Mouse (Mus musculus): ENCODE measurements around the gene Mepce. TPM values are rescaled to one million over a fixed set of nuclear protein-coding genes. Genes with fewer than 3 reads are reported as not detected.
"Not testable (repeated sequence)": the region's sequence is repeated elsewhere in the genome, so short reads cannot be mapped to it uniquely, and the experiment has no call there.

Mepce gene
- polyA plus RNA-seq, 1 experiment from 2014 or later: 17.0 TPM

GRCm38 (mm10) chr5:137756882-137757661 is 30.4 kb downstream of the Mepce start:
- 0 out of 2 replicates have a peak, but pooled peaks cover 6% of the 10 kb centered on the region for H3K36me3 ChIP-seq (ENCODE audit: control insufficient read depth, insufficient read depth, low read length)
- H3K9me3 ChIP-seq (ENCODE audit: control insufficient read depth, low read length): no peaks in the 10 kb centered on the region
- WGBS: 43% methylated on average over 10 of the region's 10 CpGs
- no peak overlapping the region for H3K9ac ChIP-seq (replicated peaks; ENCODE audit: low read depth, low read length)
- peaks cover 6% of the 10 kb centered on the region; the same call in 1 of the 2 replicates for H3K4me1 ChIP-seq (ENCODE audit: control insufficient read depth, insufficient read depth, low read length)
- no peak overlapping the region for H3K4me3 ChIP-seq (ENCODE audit: low read depth, low read length)
- H3K27ac ChIP-seq (ENCODE audit: low read depth, low read length): peak overlapping the region; percentile 23
- H3K27me3 ChIP-seq (ENCODE audit: control insufficient read depth, insufficient read depth, low read length): no peaks in the 10 kb centered on the region
- H3K4me2 ChIP-seq (ENCODE audit: low read depth, low read length): no peak overlapping the region
- peak; percentile 55 for ATAC-seq (ENCODE audit: low read depth)

GRCm38 (mm10) chr5:137756106-137756505 is 31.3 kb downstream of the Mepce start:
- no peaks in the 10 kb centered on the region for H3K9me3 ChIP-seq (ENCODE audit: control insufficient read depth, low read length)
- H3K27me3 ChIP-seq (ENCODE audit: control insufficient read depth, insufficient read depth, low read length): no peaks in the 10 kb centered on the region
- H3K9ac ChIP-seq (replicated peaks; ENCODE audit: low read depth, low read length): no peak overlapping the region
- 89% methylated on average over 3 of the region's 3 CpGs for WGBS
- H3K27ac ChIP-seq (ENCODE audit: low read depth, low read length): no peak overlapping the region
- H3K36me3 ChIP-seq (ENCODE audit: control insufficient read depth, insufficient read depth, low read length): 0 out of 2 replicates have a peak, but pooled peaks cover 6% of the 10 kb centered on the region
- no peak overlapping the region for H3K4me2 ChIP-seq (ENCODE audit: low read depth, low read length)
- no peak overlapping the region for H3K4me3 ChIP-seq (ENCODE audit: low read depth, low read length)
- H3K4me1 ChIP-seq (ENCODE audit: control insufficient read depth, insufficient read depth, low read length): peaks cover 6% of the 10 kb centered on the region; the same call in 1 of the 2 replicates
- no peak for ATAC-seq (ENCODE audit: low read depth)

GRCm38 (mm10) chr5:137755425-137755824 is 32.0 kb downstream of the Mepce start:
- WGBS: 67% methylated on average over 5 of the region's 5 CpGs
- Histone ChIP-seq H3K27ac (ENCODE audit: low read depth, low read length) (no peak overlapping the region), H3K36me3 (ENCODE audit: control insufficient read depth, insufficient read depth, low read length) (0 out of 2 replicates have a peak, but pooled peaks cover 6% of the 10 kb centered on the region), H3K4me2 (ENCODE audit: low read depth, low read length) (no peak overlapping the region), H3K4me3 (ENCODE audit: low read depth, low read length) (no peak overlapping the region), H3K9ac (replicated peaks; ENCODE audit: low read depth, low read length) (no peak overlapping the region), H3K9me3 (ENCODE audit: control insufficient read depth, low read length) (no peaks in the 10 kb centered on the region), H3K4me1 (ENCODE audit: control insufficient read depth, insufficient read depth, low read length) (peaks cover 6% of the 10 kb centered on the region; the same call in 1 of the 2 replicates), H3K27me3 (ENCODE audit: control insufficient read depth, insufficient read depth, low read length) (no peaks in the 10 kb centered on the region)
- no peak for ATAC-seq (ENCODE audit: low read depth)

GRCm38 (mm10) chr5:137753111-137753832 is 34.2 kb downstream of the Mepce start:
- 86% methylated on average over 13 of the region's 13 CpGs for WGBS

GRCm38 (mm10) chr5:137751988-137752387 is 35.5 kb downstream of the Mepce start:
- no peak for ATAC-seq (ENCODE audit: low read depth)
- Histone ChIP-seq H3K4me1 (ENCODE audit: control insufficient read depth, insufficient read depth, low read length) (peaks cover 19% of the 10 kb centered on the region), H3K27me3 (ENCODE audit: control insufficient read depth, insufficient read depth, low read length) (no peaks in the 10 kb centered on the region), H3K27ac (ENCODE audit: low read depth, low read length) (no peak overlapping the region), H3K4me2 (ENCODE audit: low read depth, low read length) (no peak overlapping the region), H3K9ac (replicated peaks; ENCODE audit: low read depth, low read length) (no peak overlapping the region), H3K9me3 (ENCODE audit: control insufficient read depth, low read length) (no peaks in the 10 kb centered on the region), H3K4me3 (ENCODE audit: low read depth, low read length) (no peak overlapping the region), H3K36me3 (ENCODE audit: control insufficient read depth, insufficient read depth, low read length) (0 out of 2 replicates have a peak, but pooled peaks cover 6% of the 10 kb centered on the region)
- 89% methylated on average over 6 of the region's 6 CpGs for WGBS

More at GRCm38 (mm10) chr5:137753111-137753832, 34.2 kb downstream of the Mepce start:
- no peaks in the 10 kb centered on the region for H3K9me3 ChIP-seq (ENCODE audit: control insufficient read depth, low read length)
- 0 out of 2 replicates have a peak, but pooled peaks cover 6% of the 10 kb centered on the region for H3K36me3 ChIP-seq (ENCODE audit: control insufficient read depth, insufficient read depth, low read length)
- H3K27ac ChIP-seq (ENCODE audit: low read depth, low read length): no peak overlapping the region
- ATAC-seq (ENCODE audit: low read depth): no peak
- no peak overlapping the region for H3K9ac ChIP-seq (replicated peaks; ENCODE audit: low read depth, low read length)
- no peak overlapping the region for H3K4me3 ChIP-seq (ENCODE audit: low read depth, low read length)
- H3K4me1 ChIP-seq (ENCODE audit: control insufficient read depth, insufficient read depth, low read length): peaks cover 10% of the 10 kb centered on the region
- H3K27me3 ChIP-seq (ENCODE audit: control insufficient read depth, insufficient read depth, low read length): no peaks in the 10 kb centered on the region
- H3K4me2 ChIP-seq (ENCODE audit: low read depth, low read length): no peak overlapping the region

- H3K4me1 ChIP-seq (ENCODE audit: control insufficient read depth, insufficient read depth, low read length): peaks cover 23% of the 10 kb centered on the region
Observed at GRCm38 (mm10) chr5:137751221-137751887, 36.1 kb downstream of the Mepce start.

GRCm38 (mm10) chr5:137750212-137750611 is 37.2 kb downstream of the Mepce start:
- H3K9ac ChIP-seq (replicated peaks; ENCODE audit: low read depth, low read length); H3K9me3 ChIP-seq (ENCODE audit: control insufficient read depth, low read length); H3K4me3 ChIP-seq (ENCODE audit: low read depth, low read length); ATAC-seq (ENCODE audit: low read depth); H3K36me3 ChIP-seq (ENCODE audit: control insufficient read depth, insufficient read depth, low read length); H3K4me2 ChIP-seq (ENCODE audit: low read depth, low read length); H3K27ac ChIP-seq (ENCODE audit: low read depth, low read length); H3K27me3 ChIP-seq (ENCODE audit: control insufficient read depth, insufficient read depth, low read length): not testable (repeated sequence)
- 97% methylated on average over 6 of the region's 8 CpGs for WGBS
- H3K4me1 ChIP-seq (ENCODE audit: control insufficient read depth, insufficient read depth, low read length): peaks cover 23% of the 10 kb centered on the region

More at GRCm38 (mm10) chr5:137751221-137751887, 36.1 kb downstream of the Mepce start:
- no peak for ATAC-seq (ENCODE audit: low read depth)
- no peak overlapping the region for H3K4me2 ChIP-seq (ENCODE audit: low read depth, low read length)
- no peak overlapping the region for H3K27ac ChIP-seq (ENCODE audit: low read depth, low read length)
- H3K4me3 ChIP-seq (ENCODE audit: low read depth, low read length): no peak overlapping the region
- no peaks in the 10 kb centered on the region for H3K27me3 ChIP-seq (ENCODE audit: control insufficient read depth, insufficient read depth, low read length)
- H3K36me3 ChIP-seq (ENCODE audit: control insufficient read depth, insufficient read depth, low read length): 0 out of 2 replicates have a peak, but pooled peaks cover 6% of the 10 kb centered on the region
- 95% methylated on average over 13 of the region's 13 CpGs for WGBS
- no peak overlapping the region for H3K9ac ChIP-seq (replicated peaks; ENCODE audit: low read depth, low read length)
- no peaks in the 10 kb centered on the region for H3K9me3 ChIP-seq (ENCODE audit: control insufficient read depth, low read length)

- Histone ChIP-seq H3K9me3 (ENCODE audit: control insufficient read depth, low read length) (no peaks in the 10 kb centered on the region), H3K9ac (replicated peaks; ENCODE audit: low read depth, low read length) (no peak overlapping the region), H3K27ac (ENCODE audit: low read depth, low read length) (peak overlapping the region; percentile 29; the same call in 1 of the 2 replicates), H3K4me3 (ENCODE audit: low read depth, low read length) (no peak overlapping the region), H3K27me3 (ENCODE audit: control insufficient read depth, insufficient read depth, low read length) (no peaks in the 10 kb centered on the region), H3K36me3 (ENCODE audit: control insufficient read depth, insufficient read depth, low read length) (0 out of 2 replicates have a peak, but pooled peaks cover 6% of the 10 kb centered on the region), H3K4me1 (ENCODE audit: control insufficient read depth, insufficient read depth, low read length) (peaks cover 23% of the 10 kb centered on the region), H3K4me2 (ENCODE audit: low read depth, low read length) (peak overlapping the region; percentile 98)
- no peak for ATAC-seq (ENCODE audit: low read depth)
- WGBS: 65% methylated on average over 6 of the region's 6 CpGs
Observed at GRCm38 (mm10) chr5:137749196-137749836, 38.1 kb downstream of the Mepce start.

Measured in neural tube, embryonic 14.5 days (tissue).